Mouse (Mus musculus): Measurements from ENCODE around the gene Dmrta2.

Gene Dmrta2

DNA sequence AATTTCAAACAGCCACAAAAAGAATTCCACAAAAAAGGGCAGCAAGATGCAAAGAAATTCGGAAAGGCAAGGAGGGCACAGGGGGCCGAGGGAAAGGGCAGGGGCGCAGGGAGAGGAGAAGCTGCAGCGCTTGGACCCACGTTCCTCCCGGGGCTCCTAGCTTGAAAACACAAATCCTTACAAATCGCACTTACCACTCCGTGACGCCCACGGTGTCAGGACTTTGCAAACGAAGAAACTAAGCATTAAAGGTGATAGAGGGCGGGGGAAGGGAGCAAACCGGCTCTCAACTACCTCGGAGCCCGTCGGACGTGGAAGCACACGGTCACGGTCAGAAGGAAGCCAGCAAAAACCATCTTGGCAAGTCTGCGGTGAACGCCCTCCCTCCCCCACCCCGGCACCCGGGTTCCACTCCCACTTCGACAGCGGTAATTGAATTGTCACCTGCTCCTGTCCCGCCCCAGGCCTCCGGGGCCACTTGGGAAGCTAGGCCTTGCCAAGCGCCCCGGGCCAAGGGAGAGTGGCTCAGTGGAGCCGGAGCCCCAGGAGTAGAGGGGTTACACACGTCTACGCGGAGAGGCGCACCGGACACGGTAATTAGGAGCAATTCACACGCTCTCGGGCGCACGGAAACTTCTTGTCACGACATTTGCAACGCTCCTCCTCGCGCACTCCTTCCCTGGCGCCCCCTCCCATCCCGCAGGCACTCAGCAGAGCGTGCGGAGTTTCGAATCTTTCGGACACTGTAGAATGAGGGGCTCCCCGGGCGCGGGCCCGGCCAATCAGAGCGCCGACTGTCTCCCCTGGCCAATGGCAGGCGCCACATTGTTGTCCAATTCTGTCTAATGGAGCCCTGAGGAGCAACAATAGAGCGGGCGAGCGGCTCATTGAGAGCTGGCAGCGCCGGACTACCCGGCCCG lies at the start of gene Dmrta2:
Gene Dmrta2 (plus strand): TSS at position 906 of the 920 bp plus-strand sequence.
- TF ChIP-seq GATA4 (IDR thresholded peaks at IDR 0.05; ENCODE audit: insufficient replicate concordance, low read length), result no peak

DNA sequence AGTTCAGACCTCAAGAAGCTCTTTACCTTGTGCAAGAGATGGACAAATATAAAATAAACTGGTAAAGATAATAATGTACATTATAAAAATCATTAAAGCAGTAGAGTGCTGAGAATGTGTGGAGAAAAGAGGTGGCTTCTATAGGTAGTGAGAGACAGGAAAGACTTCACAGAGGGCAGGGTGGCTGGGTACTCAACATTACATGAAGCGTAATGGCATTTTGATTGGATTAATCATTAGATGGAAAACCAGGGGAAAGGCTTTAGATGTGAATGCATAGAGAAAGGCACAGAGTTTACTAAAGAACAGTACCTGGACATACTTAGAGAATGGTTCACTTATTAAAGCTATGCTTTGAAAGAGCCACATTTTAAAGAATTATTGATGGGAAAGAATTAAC lies 48.8 kb upstream of the Dmrta2 start:
- TF ChIP-seq GATA4 (IDR thresholded peaks at IDR 0.05; ENCODE audit: insufficient replicate concordance, low read length), result no peak

DNA sequence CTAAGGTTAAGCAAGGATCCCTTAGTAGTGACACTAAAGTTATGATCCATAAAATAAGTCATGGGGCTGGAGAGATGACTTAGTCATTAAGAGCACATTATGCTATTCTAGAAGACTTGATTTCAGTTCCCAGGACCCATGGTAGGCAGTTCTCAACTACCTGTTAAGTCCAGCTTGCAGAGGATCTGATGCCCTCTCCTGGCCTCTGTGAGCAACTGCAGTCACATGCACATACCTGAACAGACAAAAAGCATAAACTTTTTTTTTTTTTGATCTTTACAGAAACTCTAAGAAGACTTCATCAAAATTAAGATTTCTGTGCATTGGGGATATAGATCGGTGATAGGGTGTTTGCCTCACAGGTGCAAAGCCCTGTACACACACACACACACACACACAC lies 47.4 kb upstream of the Dmrta2 start:
- TF ChIP-seq GATA4 (IDR thresholded peaks at IDR 0.05; ENCODE audit: insufficient replicate concordance, low read length), result no peak

DNA sequence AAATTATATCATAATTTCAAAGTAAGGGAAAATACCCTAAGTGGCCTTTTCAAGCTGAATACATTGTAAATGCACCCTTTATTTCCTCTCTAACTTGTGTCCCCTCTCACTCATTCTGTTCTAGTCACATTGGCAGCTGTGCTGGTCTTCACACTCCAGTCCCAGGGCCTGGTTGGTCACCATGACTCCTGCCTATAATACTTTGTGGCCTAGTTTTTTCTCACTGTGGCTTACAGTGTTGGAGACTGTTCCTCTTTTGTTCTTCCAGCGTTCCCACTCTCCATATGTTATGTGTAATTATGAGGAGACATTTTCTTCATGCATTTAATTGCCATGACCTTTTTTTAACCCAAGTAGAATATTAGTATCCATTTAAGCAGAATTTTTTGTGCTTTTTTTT lies 46.9 kb upstream of the Dmrta2 start:
- TF ChIP-seq GATA4 (IDR thresholded peaks at IDR 0.05; ENCODE audit: insufficient replicate concordance, low read length), result no peak

DNA sequence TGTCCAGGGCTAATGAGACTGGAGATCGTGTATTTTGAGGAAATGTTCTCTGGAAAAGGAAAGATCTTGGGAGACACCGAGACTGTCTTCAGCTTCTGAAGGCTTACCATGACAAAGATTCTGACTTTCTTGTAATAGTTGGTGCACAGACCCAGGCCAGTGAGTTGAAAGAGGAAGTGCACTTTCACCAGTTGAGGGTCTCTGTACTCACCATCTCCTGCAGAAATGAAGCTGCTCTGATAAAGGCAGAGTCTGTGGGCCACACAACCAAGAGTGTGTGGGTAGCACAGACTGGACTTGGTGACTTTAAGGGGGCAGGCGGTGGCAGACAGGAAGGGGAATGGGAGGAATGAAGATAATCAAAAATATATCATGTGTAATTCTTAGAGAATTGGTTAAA lies 41.3 kb upstream of the Dmrta2 start:
- TF ChIP-seq GATA4 (IDR thresholded peaks at IDR 0.05; ENCODE audit: insufficient replicate concordance, low read length), result no peak

DNA sequence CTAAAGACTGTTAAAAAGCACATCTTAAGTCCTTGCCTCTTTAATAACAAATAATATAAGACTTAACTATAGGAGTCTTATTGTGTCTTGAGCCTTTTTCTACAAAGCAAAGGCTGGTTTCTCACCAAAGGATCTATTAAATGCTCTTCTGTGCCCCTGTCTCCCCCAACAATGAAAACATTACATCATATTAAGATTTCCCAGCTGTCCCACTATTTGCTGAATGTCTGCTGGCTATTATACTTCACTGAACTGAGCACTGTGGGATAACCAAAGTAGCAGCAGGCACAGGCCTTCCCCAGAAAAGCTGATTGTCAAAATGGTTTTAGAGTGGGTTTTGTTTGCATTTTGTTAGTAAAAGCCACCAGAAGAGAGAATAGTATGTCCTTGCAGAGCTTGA lies 38.6 kb upstream of the Dmrta2 start:
- TF ChIP-seq GATA4 (IDR thresholded peaks at IDR 0.05; ENCODE audit: insufficient replicate concordance, low read length), result no peak

DNA sequence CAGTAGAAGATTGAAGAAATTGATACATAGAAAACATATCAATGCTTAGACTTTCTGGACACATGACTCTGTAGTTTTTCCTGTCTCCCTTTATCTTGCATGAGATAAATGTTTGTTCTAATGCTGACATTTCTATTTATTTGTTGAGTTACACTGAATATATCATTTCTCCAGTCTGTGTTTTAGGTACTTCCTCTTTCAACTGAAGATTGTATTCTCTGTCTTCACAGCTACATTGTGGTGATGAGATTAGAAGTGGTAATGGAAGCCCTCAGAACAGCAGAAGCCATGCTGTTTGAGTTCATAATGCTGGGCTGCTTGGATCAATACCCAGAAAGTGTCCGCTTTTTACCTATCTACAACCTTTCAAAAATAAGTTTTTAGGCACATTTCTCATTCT lies 32.3 kb upstream of the Dmrta2 start:
- no peak for TF ChIP-seq GATA4 (IDR thresholded peaks at IDR 0.05; ENCODE audit: insufficient replicate concordance, low read length)

DNA sequence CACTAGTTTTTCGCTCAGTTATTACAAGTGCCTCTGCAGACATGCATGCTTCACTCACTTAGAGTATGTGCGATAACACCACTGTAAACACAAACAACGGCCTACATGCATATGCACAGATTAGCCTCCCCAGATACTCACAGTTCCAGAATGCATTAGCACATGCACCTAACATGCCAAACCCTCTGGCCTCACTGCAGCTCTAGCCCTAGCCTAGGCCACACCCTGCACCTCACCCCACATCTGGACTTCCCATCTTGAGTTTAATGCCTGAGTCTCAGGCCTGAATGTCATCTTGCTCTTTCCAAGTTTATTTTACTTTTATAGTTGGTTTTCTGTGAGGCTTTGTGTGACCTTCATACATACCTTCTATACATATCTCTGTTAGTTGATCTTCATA lies 28.5 kb upstream of the Dmrta2 start:
- TF ChIP-seq GATA4 (IDR thresholded peaks at IDR 0.05; ENCODE audit: insufficient replicate concordance, low read length), result no peak

DNA sequence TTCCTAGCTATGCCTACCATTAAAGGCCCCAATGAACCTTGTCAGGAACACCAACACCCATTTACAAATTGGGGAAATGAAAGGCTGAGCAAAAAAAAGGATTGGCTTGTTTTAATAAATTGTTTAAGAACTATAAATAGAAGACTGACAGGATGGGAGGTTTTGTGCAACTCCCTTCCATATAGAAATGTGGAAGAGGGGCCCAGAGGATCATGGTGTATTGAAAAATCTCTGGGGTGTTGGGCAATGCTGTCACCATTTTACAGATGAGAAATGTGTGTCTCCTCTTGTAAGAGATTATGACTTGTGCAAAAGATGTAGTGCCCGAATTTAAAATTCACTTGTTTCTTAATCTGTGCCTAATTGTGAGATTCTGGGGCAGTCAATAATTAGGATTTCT lies 24.3 kb upstream of the Dmrta2 start:
- no peak for TF ChIP-seq GATA4 (IDR thresholded peaks at IDR 0.05; ENCODE audit: insufficient replicate concordance, low read length)

DNA sequence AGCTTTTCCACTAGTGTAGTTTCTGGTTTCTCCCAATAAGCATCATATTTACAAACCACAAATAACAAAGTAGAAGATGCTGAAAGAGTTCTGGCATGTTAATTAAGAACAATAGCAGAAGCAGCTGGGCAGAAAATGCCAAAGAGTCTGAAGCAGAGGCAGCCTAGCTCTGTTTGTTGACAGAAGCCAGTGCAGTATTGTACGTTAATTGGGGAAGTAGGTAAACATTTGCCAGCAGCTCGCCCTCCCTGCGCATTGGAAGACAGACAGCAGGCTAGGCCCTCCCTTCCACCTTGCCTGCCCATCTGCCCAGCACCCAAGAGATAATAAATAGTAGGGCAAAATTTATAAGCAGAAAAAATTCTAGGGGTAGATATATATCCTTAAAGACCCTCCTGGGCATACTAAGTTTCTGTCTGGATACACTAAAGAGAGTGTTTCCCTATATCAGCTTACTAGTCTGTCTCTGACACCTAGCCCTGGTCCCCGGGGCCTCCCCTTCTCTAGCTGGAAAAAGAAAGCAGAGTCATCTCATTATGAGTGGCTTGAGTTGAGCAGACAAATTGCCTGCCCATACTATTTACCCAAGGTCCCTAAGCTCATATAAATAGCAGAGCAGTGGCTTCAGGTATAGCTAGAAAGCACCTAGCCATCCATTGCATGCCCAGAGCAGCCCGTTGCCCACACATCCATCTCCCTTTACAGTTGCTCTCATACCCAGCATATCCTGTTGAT lies 17.5 kb upstream of the Dmrta2 start:
- TF ChIP-seq GATA4 (IDR thresholded peaks at IDR 0.05; ENCODE audit: insufficient replicate concordance, low read length), result no peak

DNA sequence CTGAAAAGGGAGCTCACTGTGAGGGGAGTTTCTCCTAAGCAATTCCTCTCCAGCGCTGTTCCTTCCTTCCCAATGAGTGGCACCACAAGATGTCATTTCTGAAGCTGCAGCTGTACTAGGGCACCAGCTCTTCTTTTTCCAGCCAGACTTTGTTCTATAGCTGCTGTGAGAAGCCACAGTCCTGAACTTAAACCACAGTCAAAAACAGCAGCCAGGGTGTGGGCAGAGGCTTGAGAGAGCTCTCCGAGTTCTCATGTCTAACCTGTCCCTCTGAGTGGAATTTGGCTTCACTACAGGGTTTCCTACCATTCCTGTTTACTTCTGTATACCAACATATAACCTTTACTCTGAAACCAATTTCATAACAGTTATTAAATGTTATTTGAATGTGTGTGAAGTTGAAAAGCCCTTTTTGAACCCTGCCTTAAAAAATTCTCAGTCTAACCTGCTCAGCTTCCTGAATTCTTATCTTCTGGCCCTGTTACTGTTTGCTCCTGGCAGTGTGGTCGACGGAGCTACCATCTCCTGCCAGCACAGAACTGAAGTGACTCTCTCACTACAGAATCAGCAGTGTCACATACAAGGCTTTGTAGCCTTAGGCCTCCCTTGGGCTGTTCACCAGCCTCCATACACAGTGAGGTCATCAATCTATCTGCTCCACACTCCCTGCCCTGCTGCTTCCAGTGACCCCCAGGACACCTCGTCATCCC lies 14.1 kb upstream of the Dmrta2 start:
- no peak for TF ChIP-seq GATA4 (IDR thresholded peaks at IDR 0.05; ENCODE audit: insufficient replicate concordance, low read length)

DNA sequence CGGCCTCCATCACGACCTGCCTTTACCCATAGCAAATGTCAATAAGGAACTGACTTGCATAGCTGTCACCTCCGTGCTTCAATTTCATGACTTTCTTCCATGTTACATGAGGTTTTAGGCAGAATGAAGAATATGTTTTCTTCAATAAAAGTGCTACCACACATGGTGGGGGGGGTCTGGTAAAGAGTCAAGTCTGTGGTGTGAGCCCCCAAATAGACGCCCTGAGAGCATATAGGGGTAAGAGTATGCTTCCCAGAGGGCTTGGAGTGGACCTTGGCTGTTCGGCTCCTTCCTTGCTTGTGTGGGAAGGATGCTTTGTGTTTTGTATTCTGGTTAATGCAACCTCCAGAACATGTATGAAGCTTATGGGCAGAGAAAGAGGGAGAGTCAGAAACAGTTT lies 8.3 kb upstream of the Dmrta2 start:
- no peak for TF ChIP-seq GATA4 (IDR thresholded peaks at IDR 0.05; ENCODE audit: insufficient replicate concordance, low read length)

DNA sequence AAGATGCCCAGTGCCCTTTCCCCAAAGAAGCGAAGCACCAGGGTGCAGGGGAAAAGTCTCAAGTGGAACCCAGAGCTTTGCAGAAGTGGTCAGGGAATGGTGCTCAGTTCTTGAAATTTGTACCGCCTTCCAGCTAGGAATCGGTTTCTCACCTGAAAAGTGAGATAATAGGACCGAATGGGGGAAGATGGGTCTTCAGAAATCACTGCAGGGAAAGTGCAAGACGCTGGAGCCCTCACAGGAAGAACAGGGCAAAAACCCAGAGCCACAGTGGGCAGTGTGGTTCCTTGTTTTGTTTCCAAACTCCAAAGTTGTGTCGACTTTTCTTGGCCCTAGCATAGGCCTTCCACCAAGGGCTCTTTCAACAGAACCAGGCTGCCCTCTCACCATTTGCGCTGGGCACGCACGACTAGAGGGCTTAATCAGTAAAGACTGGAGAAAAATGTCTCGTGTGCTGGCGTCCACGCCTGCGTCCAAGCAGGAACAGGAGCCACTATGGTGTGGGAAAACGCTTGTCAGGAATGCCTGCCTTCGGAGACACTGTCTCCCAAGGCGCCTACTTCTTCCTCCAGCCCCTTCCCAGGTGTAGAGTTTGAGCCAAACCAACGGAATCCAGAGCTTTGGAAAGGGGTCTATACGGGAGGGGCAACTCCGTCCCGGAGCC lies 3.7 kb upstream of the Dmrta2 start:
- no peak for TF ChIP-seq GATA4 (IDR thresholded peaks at IDR 0.05; ENCODE audit: insufficient replicate concordance, low read length)

DNA sequence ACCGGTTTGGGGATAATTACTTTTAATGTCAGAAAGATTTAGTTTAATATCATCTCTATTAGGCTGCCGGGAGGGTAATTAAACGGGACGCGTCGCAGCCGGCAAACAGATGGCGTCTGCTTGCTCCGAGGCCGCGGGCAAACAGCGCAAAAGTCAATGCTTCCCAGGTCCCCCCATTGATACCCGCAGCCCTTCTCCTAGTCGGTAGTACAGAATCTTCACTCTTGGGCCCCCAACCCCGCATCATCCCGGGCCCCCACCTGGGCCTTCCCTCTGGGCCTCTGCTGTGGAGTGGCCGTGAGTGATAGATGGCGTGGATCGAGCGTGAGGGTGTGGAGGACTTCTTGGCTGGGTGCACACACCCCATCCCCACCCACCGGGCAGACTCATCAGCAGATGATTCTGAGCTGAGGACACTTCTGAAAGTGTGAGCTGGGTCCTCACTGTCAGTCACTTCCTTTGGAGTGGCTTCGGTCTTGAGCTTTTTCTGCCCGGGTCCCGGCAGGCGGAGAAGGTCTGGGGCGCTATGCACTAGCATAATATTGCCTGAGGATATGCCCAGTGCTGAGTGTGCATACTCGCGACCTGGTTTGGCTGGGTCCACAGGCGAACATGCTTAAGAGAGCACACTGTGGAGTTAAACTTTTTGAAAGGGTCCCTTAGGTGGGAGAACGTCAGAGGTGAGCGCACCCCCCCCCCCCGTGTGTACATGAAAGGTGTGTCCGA lies 3.0 kb upstream of the Dmrta2 start:
- no peak for TF ChIP-seq GATA4 (IDR thresholded peaks at IDR 0.05; ENCODE audit: insufficient replicate concordance, low read length)

Data from liver, adult (tissue).